Mouse (Mus musculus) adrenal gland, postnatal 25 days (tissue): ENCODE data around the gene Stk32c. TPM values are rescaled to one million over a fixed set of nuclear protein-coding genes. Genes with fewer than 3 reads are reported as not detected.

Experiments
- DNase-seq: peaks from one replicate; pipeline ENCODE4 v3.0.0; 2021; ENCODE audit warnings: mixed read lengths
- total RNA-seq: library from RNA; stranded (reverse); gene quantifications from 2 replicates; pipeline ENCODE4 v1.2.3, GENCODE M21; 2021

Gene Stk32c
- total RNA-seq, 1 experiment from 2014 or later = 4.0 TPM

DNA sequence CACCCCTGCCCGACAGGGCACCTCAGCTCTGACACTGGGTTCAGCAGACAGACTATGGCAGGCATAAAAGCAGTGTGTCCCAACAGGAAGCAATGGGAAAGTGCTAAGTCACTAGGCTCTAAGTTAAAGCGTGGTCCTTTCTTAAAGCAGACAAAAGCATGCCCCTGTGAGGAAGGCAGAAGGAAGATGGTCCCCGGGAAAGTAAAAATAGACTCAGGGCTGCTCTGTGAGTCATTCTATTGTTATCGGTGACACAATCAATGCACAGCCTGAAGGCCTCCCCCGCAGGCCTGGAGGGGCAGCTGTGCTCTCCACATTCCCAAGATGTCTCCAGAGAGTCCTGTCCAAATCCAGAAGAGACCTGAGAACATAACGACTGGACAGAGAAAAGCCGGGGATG, 67.2 kb downstream of the Stk32c start:
- no peak for DNase-seq

DNA sequence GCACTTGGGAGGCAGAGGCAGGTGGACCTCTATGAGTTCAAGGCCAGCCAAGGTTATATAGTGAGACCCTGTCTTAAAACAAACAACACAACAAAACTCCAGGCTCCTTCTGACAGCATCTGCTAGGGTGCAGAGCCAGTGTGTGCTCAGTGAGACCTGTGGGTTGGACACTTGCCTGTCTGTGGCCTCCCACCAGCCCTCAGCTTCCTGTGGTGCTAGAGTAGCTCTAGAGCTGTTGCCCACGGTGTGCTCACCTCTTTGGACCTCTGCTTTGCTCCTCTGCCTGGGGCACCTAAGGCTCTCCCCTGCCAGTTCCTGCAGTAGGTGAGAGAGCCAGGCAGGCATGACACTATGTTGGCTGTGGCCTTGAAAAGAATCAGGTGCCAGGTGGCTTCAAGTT, 69.3 kb downstream of the Stk32c start:
- no peak for DNase-seq

DNA sequence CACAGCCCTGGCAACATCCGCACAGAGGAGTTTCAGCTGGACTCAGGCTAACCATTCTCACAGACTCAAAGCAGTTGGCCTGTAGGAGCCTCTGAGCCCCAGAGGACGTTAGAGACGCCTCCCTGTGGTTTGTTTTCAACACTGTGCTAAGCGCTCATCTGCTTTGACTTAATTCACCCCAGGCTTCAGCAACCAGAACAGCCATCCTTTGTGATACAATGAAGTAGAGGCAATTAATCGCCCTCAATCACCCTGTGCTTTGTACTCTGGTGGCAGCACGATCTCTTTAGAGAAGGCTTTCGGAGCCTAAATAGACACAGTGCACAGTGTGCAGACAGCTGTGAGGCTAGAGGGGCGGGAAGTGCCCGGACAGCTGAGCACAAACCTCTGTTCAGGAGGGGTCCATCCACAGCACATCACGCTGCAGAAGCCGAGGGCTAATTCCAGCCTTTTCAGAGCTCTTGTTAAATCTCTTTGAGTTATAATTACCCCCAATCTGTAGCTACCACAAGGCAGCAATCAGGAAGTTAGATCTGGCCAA, 73.1 kb downstream of the Stk32c start:
- DNase-seq = no peak

- peak; percentile 16 for DNase-seq
Observed at GRCm38 (mm10) chr7:139136906-139137491, 76.1 kb downstream of the Stk32c start.

- DNase-seq = no peak
Observed at GRCm38 (mm10) chr7:139135236-139135635, 77.9 kb downstream of the Stk32c start.

GRCm38 (mm10) chr7:139133446-139133845, 79.7 kb downstream of the Stk32c start:
- peak; percentile 78 for DNase-seq

DNA sequence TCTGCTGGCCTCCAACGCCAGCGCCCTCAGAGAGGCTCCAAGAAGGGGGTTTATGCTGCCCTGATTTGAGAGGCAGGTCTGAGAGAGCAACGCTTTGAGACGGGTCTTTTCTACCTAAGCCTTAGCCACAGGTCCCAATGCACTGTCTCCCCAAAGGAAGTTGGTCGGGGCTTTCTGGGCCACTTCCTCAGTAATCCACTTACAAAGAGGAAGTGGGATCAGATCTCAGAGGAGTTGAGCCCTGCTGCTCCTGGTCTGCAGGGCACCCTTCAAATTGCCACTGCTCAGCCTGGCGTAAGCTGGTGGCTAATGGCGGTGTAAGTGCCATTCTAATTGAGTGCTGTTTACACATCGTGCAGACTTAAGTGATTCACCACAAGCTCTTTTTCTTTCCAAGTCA, 81.6 kb downstream of the Stk32c start:
- DNase-seq = no peak

DNA sequence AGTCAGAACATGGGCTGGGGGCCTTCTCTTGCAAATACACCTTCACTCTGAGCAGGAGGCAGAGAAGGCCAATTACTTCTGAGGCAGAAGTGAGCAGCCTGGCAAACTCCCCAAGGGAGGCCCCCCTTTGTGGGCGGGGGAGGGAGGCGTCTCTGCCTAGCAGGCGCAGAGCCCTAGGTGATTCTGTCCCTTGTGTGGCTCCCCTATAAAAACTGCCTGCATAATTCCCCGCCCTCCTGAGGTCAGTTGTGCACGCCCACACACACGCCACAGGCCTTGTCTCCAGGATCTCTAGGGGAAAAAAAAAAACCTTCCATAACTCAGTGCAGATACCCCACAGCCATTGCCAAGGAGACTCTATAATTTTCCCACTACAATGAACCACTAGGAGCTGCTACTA, 82.7 kb downstream of the Stk32c start:
- no peak for DNase-seq

DNA sequence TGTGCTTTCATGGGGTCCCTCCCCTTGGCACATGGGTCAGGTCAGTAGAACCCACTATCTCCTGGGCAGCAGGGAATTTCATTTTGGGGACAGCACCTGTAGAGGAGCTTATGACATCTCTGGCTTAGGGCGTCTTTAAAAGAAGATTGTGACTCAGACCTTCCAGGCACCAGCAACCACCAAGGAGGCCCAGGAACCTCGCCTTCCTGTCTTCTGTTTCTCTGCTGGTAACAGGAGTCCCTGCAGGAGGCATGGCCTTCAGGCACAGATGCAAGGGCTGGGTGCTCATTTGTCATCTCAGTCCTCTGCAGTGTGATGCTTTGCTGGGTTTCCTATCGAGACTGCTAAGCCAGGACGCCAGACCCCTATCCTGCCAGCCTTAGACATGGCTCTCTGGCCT, 84.1 kb downstream of the Stk32c start:
- no peak for DNase-seq

- DNase-seq = no peak
Observed at GRCm38 (mm10) chr7:139126549-139126948, 86.6 kb downstream of the Stk32c start.

DNA sequence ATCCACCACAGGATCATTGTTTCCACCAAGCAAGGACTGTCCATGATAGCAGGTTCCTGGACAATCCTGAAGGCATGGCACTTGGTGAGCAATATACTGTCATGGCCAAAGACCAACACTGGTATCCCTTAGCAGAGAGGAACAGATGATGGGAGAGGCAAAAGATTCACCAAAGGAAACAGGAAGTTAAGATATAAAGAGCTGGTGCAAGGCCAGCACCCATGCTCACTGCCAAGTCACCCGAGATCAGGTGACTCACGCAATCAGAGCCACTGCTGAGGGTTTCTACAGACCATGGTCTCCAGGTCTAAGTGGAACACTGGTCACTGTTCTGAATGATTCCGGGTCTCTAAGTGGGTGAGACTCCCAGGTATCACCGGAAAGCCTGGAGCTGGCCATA, 87.2 kb downstream of the Stk32c start:
- no peak for DNase-seq

DNA sequence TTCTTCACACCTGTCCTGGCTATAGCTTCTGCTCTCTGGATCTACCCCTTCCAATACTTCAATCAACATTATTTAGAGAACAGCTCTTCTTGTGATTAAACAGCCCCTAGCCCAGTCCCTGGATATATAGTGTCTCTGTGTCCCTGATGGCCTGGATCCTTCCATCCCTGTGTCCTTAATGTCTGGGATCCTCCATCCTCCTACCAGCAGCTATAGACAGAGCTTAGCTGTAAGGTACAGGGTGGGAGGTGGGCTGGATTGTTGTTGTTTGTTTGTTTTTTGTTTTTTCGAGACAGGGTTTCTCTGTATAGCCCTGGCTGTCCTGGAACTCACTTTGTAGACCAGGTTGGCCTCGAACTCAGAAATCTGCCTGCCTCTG, 93.3 kb downstream of the Stk32c start:
- DNase-seq = no peak

DNA sequence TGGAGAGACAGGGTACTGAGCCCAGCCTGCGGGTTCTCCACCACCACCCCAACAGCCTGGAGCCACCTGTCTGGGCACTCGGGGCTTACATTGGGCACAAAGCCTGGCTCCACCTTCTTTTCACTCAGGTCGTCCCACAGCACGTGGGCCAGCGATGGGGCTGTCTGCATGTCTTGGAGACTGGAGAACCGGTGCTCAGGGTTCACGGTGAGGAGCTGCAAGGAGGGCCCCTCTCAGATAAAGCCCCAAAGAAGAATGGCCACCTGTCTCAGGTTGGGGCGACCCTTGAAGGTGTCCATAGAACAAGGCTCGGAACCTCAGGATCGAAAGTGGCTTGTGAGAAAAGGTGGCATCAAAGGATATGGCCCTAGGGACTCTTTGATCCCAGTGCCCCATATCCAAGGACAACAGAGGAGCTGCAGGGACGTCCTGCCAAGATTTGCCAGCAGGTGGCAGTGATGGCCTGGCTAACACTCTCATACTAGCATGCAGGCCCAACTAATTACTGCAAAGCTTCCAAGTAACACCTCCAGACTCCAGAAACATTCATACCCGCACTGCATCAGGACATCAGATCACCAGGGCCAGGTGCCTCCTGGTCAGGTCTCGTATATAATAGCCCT, 93.8 kb downstream of the Stk32c start:
- DNase-seq = peak; percentile 87

DNA sequence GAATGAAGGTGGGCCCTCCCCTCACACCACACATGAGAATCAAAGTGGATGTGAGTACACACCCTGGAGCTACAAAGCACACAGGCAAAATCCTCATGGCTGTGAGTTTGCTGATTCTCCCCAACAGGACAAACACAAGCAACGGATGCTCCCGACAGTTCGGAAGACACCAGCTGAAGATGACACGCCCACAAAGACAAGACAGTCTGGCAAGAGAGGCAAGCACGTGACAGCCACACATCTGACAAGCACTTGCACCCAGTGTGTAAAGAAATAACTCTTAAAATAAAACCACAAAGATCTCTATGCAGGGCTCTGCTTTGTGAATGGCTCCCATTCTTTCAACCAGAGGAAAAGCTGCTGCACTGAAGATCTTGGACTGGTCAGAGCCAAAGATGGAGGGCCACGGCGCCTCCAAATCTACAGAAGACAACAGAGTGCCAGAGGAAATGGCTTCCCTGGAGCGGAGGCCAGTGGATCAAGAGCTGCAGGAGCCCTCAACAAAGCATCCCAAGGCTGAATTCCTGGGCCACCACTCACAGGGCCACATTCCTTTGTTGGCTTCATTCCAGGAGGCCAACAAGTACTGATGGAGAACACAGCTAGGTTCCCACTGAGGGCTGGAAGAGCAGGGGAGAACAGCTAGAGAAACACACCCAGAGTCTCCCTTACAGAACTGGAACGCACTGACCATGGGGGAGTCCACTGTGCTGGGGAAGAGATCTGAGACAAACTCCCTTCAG, 105.0 kb downstream of the Stk32c start:
- DNase-seq = peak; percentile 26

GRCm38 (mm10) chr7:139105705-139106104, 107.4 kb downstream of the Stk32c start:
- DNase-seq = no peak

DNA sequence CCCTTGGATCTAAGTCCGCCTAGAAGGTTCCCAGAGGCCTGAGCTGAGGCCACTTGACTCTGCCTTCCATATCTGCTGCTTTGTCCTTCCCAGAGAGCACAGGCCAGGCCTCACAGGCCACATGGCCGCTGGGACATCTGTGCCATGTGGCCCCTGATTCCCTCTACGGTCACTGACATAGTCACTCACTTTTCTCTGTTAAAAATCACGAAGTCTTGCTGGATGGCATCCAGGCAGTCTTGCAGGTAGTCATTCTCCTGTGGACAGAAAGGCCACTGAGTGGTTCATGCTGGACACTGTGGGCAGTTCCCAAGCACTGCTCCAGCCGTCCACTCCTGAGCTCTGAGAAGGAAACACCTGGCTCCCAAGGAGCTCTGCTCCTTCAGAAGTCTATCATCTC, 108.0 kb downstream of the Stk32c start:
- DNase-seq = no peak

- DNase-seq = no peak
Observed at GRCm38 (mm10) chr7:139103960-139104381, 109.1 kb downstream of the Stk32c start.

DNA sequence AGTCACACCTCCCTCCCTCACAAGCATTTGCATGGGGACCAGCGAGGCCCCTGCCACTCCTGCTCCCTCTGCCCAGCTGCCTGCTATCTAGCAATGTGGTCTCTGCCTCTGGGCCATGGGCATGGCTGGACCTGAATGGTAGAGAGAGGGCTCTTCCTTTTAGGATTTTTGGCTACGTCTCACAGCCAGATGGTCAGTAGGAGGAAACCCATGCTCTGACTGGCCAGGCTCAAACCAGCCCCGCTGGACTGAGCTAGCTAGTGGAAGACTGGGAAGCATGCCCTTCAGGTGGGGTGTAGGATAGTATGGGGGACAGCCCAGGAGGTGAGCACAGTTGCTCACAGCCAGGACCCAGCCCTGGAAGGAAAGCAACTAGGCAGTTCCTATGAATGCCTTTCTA, 111.3 kb downstream of the Stk32c start:
- no peak for DNase-seq

DNA sequence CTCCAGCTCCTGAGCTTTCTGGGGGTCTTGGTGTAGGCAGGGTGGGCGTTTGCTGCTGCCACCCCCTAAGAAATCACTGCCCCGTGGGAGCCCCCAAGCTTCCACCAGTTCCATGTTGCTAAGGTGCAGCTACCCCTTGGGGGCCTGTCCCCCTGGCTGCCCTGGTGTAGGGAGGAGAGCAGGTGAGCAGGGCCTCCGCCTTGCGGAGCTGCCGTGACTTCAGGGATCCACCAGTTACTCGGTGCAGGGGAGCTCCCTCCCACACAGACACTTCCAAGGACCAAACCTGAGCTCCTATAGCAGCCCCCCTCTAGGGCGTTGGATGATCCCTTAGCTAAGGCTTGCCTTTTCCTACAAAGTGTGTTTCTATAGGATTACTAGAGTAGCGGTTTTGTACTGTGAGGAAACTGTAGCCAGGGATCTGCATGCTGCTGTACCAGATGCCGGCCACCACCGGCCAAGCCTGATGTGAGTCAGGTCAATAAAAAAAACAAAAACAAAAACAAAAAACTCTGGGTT, 111.8 kb downstream of the Stk32c start:
- DNase-seq = no peak

DNA sequence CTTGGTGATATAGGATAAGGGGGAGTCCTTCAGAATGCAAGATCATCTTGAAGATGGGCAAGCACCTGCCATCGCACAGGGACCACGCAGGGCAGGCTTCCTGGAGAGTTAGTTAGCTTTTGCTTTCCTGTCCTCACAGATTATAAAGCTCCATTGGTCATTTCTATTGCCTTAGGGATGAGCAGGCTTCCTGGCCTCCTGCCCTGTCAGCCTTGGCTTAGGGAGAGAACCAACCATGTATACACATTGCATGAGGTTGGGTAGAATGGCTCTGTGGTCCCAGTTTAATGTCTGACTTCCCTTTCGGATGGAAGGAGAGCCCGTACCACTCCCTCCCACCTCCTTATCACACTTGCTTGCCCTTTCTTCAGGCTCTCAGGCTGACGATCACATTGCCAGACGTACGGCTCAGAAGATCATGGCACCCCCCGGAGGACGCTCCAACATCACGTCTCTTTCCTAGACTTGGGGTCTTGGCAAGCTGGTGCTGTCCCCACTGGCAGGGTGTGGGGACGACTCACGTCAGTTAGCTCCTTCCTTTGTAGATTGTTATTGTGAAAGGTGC, 112.5 kb downstream of the Stk32c start:
- no peak for DNase-seq

DNA sequence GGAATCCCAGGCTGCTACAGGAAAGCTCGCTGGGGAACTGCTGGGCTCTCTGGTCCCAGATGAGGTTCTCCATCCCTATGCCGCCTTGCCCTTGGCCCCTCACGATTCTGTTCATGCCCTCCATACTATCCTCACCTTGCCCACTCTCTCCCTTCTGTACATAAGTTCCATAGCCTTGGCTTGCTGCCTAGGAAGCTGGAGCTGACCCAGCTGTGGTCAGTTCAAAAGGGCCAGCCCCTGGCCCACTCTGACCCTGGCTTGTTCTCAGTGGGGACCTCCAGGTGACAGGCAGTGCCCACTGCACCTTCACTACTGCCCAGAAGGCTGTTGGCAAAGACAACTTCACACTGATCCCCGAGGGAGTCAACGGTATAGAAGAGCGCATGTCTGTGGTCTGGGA, 116.7 kb downstream of the Stk32c start:
- DNase-seq = no peak

DNA sequence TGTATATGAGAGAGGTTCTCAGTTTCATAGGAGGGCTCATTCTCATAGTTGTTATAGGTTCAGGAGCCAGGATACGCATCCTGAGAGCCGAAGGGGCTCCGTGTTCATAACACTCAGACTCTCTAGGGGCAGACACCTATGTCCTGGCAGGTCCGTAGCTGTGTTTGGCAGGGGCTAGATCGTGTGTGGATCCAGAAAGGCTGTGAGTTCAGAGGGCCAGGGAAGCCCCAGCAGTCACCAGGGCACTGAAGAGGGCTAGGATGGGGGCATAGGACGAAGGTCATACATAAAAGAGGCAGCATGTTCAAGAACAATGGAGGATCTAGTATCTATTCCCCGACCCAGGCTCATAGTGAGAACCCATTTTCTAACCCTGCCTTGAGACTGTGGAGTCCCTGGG, 117.8 kb downstream of the Stk32c start:
- DNase-seq = no peak

DNA sequence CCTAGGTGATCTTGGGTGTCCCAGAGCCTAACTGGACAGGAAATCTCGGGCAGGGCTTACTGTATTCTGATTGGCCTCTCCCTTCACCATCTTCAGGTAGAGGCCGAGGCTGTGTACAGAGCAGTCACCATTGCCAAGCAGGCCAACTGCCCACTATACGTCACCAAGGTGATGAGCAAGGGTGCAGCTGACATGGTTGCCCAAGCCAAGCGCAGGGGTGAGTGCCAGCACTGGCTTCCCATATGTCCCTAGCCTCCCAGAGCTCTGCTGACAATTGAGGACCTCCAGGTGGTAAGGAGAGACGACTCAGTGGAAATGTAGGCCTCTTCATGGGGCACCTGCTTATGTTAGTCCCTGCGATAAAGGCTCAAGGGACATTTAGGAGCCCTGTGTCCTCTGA, 118.3 kb downstream of the Stk32c start:
- no peak for DNase-seq
